ENCODE assay signal across 26 mouse cellular contexts in the genomic region with DNA sequence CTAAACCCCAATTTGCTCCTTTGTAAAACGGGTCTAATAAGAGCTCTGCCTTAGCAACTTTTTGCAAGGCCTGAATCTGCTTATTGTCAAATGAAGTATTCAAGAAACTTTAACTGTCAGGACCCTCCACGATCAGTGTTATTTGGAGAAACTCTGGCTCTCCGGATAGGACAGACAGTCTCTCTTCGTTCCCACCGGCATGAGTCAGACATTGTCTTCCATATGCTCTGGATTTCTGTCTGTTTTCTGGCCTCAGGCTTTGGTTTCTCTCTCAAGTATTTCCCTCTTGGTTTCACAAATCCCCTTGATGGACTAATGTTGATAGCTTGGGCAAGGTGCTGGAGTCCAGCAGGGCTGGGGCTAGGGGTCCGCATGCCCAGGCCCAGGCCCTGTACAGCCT. TPM values are rescaled to one million over a fixed set of nuclear protein-coding genes. Genes with fewer than 3 reads are reported as not detected.
DNase-seq lines count a peak whose midpoint lies in the region; ATAC-seq and TF ChIP-seq lines count a peak whose summit lies in the region.
"Had no signal": no experiment of that assay in that cellular context is flagged by ENCODE, and none has a peak within 500 bp of the region (broad histone marks: within the 10 kb centered on the region; RNA-seq: fewer than 3 reads in every experiment).

No protein-coding gene starts in this region.

- H3K9ac ChIP-seq in heart, embryonic 12.5 days = no peak overlapping the region
- H3K9ac ChIP-seq: embryonic facial prominence, embryonic 13.5 days; embryonic facial prominence, embryonic 15.5 days; forebrain, embryonic 12.5 days had no signal

- peaks cover 3% of the 10 kb centered on the region; the same call in 1 of the 2 replicates for H3K4me1 ChIP-seq in heart, embryonic 12.5 days (replicated peaks)
- peaks cover 5% of the 10 kb centered on the region for H3K4me1 ChIP-seq in olfactory bulb, adult 2 months (ENCODE audit: control insufficient read depth, insufficient read depth, low read length)
- H3K4me1 ChIP-seq: embryonic facial prominence, embryonic 13.5 days; embryonic facial prominence, embryonic 15.5 days; forebrain, embryonic 12.5 days had no signal

- WGBS in heart, embryonic 12.5 days = 73% methylated on average over 6 of the region's 6 CpGs
- WGBS in olfactory bulb, adult 2 months = 30% methylated on average over 6 of the region's 6 CpGs

- H3K9me3 ChIP-seq in heart, embryonic 12.5 days (replicated peaks) = no peaks in the 10 kb centered on the region
- H3K9me3 ChIP-seq: embryonic facial prominence, embryonic 13.5 days; embryonic facial prominence, embryonic 15.5 days; forebrain, embryonic 10.5 days; forebrain, embryonic 12.5 days had no signal

- no peak for ATAC-seq in heart, embryonic 12.5 days (ENCODE audit: insufficient number of reproducible peaks, low FRiP score)
- ATAC-seq in activated CD4-positive, CD25-positive, alpha-beta regulatory T cell, adult 4 months = no peak
- ATAC-seq: forebrain, embryonic 14.5 days had no signal

- intact Hi-C loops in left cerebral cortex, adult 2 months (cut with DNase I) = no loop called here

- TF ChIP-seq POLR2A in olfactory bulb, adult 2 months (IDR thresholded peaks at IDR 0.05; ENCODE audit: insufficient read depth, low read depth, low read length) = no peak

- no peak for TF ChIP-seq CTCF in left cerebral cortex, adult 2 months (IDR thresholded peaks at IDR 0.05)
- no peak for TF ChIP-seq CTCF in olfactory bulb, adult 2 months (IDR thresholded peaks at IDR 0.05; ENCODE audit: insufficient read depth, low read depth, low read length)

- H3K4me3 ChIP-seq in heart, embryonic 12.5 days = no peak overlapping the region
- no peak overlapping the region for H3K4me3 ChIP-seq in left cerebral cortex, adult 2 months
- no peak overlapping the region for H3K4me3 ChIP-seq in olfactory bulb, adult 2 months (ENCODE audit: insufficient read depth, low read depth, low read length)
- H3K4me3 ChIP-seq: embryonic facial prominence, embryonic 13.5 days; embryonic facial prominence, embryonic 15.5 days; erythroblast, embryonic 14.5 days; forebrain, embryonic 10.5 days; forebrain, embryonic 12.5 days had no signal

- DNase-seq in heart, adult 11 months = peak; percentile 54
- DNase-seq in left cerebral cortex, adult 2 months (ENCODE audit: extremely low spot score in 1 of 2, low spot score in 2 of 2) = no peak
- no peak for DNase-seq in left cerebral cortex, adult 9 months (ENCODE audit: low spot score in 2 of 2)
- peak; percentile 54 for DNase-seq in brain, adult 2 months (ENCODE audit: low read depth, low spot score)
- DNase-seq: adrenal gland, adult 8-10 months; adrenal gland, postnatal 14 days; adrenal gland, postnatal 36 days; cerebellum, adult 11 months; cerebellum, adult 18-20 months; cerebellum, adult 8-10 months; cerebellum, adult 9-11 months; cerebellum, postnatal 14 days; cerebellum, postnatal 36 days; embryo, embryonic 11 days had no signal

- no peaks in the 10 kb centered on the region for H3K27me3 ChIP-seq in heart, embryonic 12.5 days (replicated peaks)
- H3K27me3 ChIP-seq: embryonic facial prominence, embryonic 13.5 days; embryonic facial prominence, embryonic 15.5 days; forebrain, embryonic 12.5 days had no signal

- no peak overlapping the region for H3K27ac ChIP-seq in heart, embryonic 12.5 days (ENCODE audit: poor library complexity, severe bottlenecking)
- 0 out of 2 replicates have a peak overlapping the region, but pooled peaks have one; percentile 8 for H3K27ac ChIP-seq in left cerebral cortex, adult 2 months
- peak overlapping the region; percentile 96 for H3K27ac ChIP-seq in olfactory bulb, adult 2 months (ENCODE audit: insufficient read depth, low read depth, low read length)
- H3K27ac ChIP-seq: embryonic facial prominence, embryonic 13.5 days; embryonic facial prominence, embryonic 15.5 days; forebrain, embryonic 10.5 days; forebrain, embryonic 12.5 days had no signal

- no peak overlapping the region for H3K4me2 ChIP-seq in heart, embryonic 12.5 days
- H3K4me2 ChIP-seq: embryonic facial prominence, embryonic 13.5 days; embryonic facial prominence, embryonic 15.5 days; forebrain, embryonic 12.5 days had no signal

- no peaks in the 10 kb centered on the region for H3K36me3 ChIP-seq in heart, embryonic 12.5 days
- H3K36me3 ChIP-seq: embryonic facial prominence, embryonic 13.5 days; embryonic facial prominence, embryonic 15.5 days; forebrain, embryonic 10.5 days; forebrain, embryonic 12.5 days had no signal

RNA-seq across cellular contexts. Expression of a gene that starts 59.3 kb away (rescaled TPM):
- polyA plus RNA-seq in heart, embryonic 12.5 days (2016; fragmentation: Nextera tagmentation; extraction: Ambion mirVana) = 0.91 and 1.0 TPM in 2 replicates
- 100 to 1,000 TPM; 121 to 131 TPM for total RNA-seq in left cerebral cortex, adult 2 months (2021)
- not detected in 2 replicates for polyA plus RNA-seq in olfactory bulb, adult 2 months (2012; ENCODE audit: insufficient read depth, insufficient read length, low replicate concordance, missing spikeins)
- under 1 TPM in 1 of 2 experiments, not detected in 1; 0.25 TPM for polyA plus RNA-seq in activated CD4-positive, CD25-positive, alpha-beta regulatory T cell, adult 4 months (2017; shearing (Covaris generic))
- total RNA-seq: common myeloid progenitor, adult 5-6 weeks; MEL had no signal
- polyA plus RNA-seq: C2C12; erythroblast, embryonic 14.5 days had no signal

Comparison
In these comparisons a context has a peak if more than half of its experiments do, and no peak if none do; other contexts are left out.
1. DNase-seq: peak in heart, adult 11 months (single experiment) and brain, adult 2 months (single experiment); none in left cerebral cortex, adult 2 months (0 of 2) and left cerebral cortex, adult 9 months (0 of 2).